Mouse (Mus musculus): Measurements from ENCODE around the gene Cntnap2.
A peak's percentile ranks its signal among the peaks of the same experiment; 100 is the strongest.
"Not testable (repeated sequence)": the region's sequence is repeated elsewhere in the genome, so short reads cannot be mapped to it uniquely, and the experiment has no call there.

The Cntnap2 gene

GRCm38 (mm10) chr6:47012933-47013332, 1953.8 kb downstream of the Cntnap2 start:
- no peak for DNase-seq

- peak; percentile 61 to 80 for DNase-seq
These were observed 1954.4 kb downstream of the Cntnap2 start for GRCm38 (mm10) chr6:47013535-47013934.

- no peak for DNase-seq
These were observed 1955.9 kb downstream of the Cntnap2 start for GRCm38 (mm10) chr6:47014886-47015586.

GRCm38 (mm10) chr6:47026064-47026686, 1967.0 kb downstream of the Cntnap2 start:
- no peak for DNase-seq

GRCm38 (mm10) chr6:47031362-47031761, 1972.2 kb downstream of the Cntnap2 start:
- DNase-seq, result no peak

- peak in 1 of 2 experiments; percentile 4 for DNase-seq
These were observed 1983.4 kb downstream of the Cntnap2 start for GRCm38 (mm10) chr6:47042602-47043001.

GRCm38 (mm10) chr6:47043586-47043985, 1984.4 kb downstream of the Cntnap2 start:
- no peak for DNase-seq

GRCm38 (mm10) chr6:47044385-47045200, 1985.4 kb downstream of the Cntnap2 start:
- DNase-seq, result peak in 1 of 2 experiments; percentile 3

- no peak for DNase-seq
These were observed 1989.9 kb downstream of the Cntnap2 start for GRCm38 (mm10) chr6:47049051-47049450.

- no peak for DNase-seq
These were observed 1991.4 kb downstream of the Cntnap2 start for GRCm38 (mm10) chr6:47050319-47051222.

GRCm38 (mm10) chr6:47061341-47061740, 2002.2 kb downstream of the Cntnap2 start:
- no peak for DNase-seq

GRCm38 (mm10) chr6:47089998-47090397, 2030.8 kb downstream of the Cntnap2 start:
- DNase-seq, result no peak

- no peak for DNase-seq
These were observed 2045.8 kb downstream of the Cntnap2 start for GRCm38 (mm10) chr6:47104951-47105350.

- no peak for DNase-seq
These were observed 2050.5 kb downstream of the Cntnap2 start for GRCm38 (mm10) chr6:47109582-47110220.

GRCm38 (mm10) chr6:47134063-47134462, 2074.9 kb downstream of the Cntnap2 start:
- DNase-seq, result not testable (repeated sequence)

GRCm38 (mm10) chr6:47153018-47153417, 2093.9 kb downstream of the Cntnap2 start:
- not testable (repeated sequence) for DNase-seq

GRCm38 (mm10) chr6:47174580-47175294, 2115.6 kb downstream of the Cntnap2 start:
- DNase-seq, result peak; percentile 40 to 50

- DNase-seq, result peak in 1 of 2 experiments; percentile 23
These were observed 2116.4 kb downstream of the Cntnap2 start for GRCm38 (mm10) chr6:47175356-47176156.

GRCm38 (mm10) chr6:47176157-47176555, 2117.0 kb downstream of the Cntnap2 start:
- not testable (repeated sequence) for DNase-seq

GRCm38 (mm10) chr6:47181372-47181771, 2122.2 kb downstream of the Cntnap2 start:
- DNase-seq, result not testable (repeated sequence)

Measured in cerebellum, postnatal 36 days (tissue).